Mouse (Mus musculus): ENCODE results near the gene Foxa3.

DNA sequence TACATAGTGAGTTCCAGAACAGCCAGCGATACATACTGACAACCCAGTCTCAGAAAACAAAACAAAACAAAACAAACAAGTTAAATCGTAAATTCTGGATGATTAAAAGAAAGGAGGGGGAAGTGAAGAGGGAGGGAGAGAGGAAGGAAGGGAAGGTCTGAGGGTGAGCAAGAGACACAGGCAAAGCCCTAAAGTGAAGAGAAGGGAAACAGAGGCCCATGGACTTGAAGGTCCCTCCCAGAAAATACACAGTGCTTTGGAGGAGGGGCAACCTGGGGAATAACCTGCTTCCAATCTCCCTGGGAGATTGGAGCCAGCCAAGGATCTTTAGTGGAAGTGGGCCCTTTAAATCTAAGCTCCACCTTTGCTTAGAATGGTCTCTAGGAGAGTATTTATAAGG, 36.2 kb downstream of the Foxa3 start, which contains the start of gene Nanos2:
- TF ChIP-seq EP300 (IDR thresholded peaks at IDR 0.05; ENCODE audit: low read depth) (no peak), CTCF (IDR thresholded peaks at IDR 0.05; ENCODE audit: low read depth) (no peak)
